Mouse (Mus musculus): Measurements from ENCODE around the gene Acss1.

DNA sequence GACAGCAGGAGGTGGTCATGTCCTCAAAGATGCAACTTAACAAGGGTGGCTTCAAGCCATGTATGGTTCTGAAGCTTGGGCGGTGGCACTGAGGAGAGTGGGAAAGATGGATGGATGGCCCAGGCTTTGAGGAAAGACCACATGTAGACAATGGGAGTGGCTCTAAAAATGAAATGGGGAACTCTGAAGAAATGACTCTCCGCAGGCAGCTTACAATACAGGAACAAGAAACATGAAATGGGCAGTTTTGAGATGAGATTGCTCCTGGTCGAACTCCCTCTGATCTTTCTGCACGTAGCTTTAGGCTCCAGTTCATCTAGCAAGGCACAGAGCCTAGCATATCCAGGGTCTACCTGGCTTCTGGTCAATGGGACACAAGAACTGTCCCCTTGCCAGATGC is 39.0 kb downstream of the Acss1 start:
- TF ChIP-seq CTCF (conservative IDR thresholded peaks at IDR 0.05; ENCODE audit: low read length) (no peak), NANOG (IDR thresholded peaks at IDR 0.05; ENCODE audit: borderline replicate concordance, low read length) (no peak), POU5F1 (IDR thresholded peaks at IDR 0.05; ENCODE audit: borderline replicate concordance, low read length) (no peak)

All from E14TG2a.4 (cell line).